Mouse (Mus musculus) forebrain, postnatal 0 days (tissue): ENCODE data around the gene Gm5795. TPM values are rescaled to one million over a fixed set of nuclear protein-coding genes. Genes with fewer than 3 reads are reported as not detected.
"Not testable (repeated sequence)": the region's sequence is repeated elsewhere in the genome, so short reads cannot be mapped to it uniquely, and the experiment has no call there.

Experiments used
- ATAC-seq: fragments of 200-750 bp; cut with Nextera tagmentation; 2 replicates; pipeline ENCODE4 v1.8.0; 2017; ENCODE audit warnings: mild to moderate bottlenecking, moderate library complexity
- DNase-seq: peaks from one replicate; pipeline ENCODE4 v3.0.0-alpha.2; 2015
- H3K27ac ChIP-seq: fragments of 300-500 bp; sonication (generic); 2 replicates; pipeline ENCODE4 v1.5.1; 2014; ENCODE audit warnings: low read depth, mild to moderate bottlenecking, antibody characterized with exemption, low read length, moderate library complexity, mixed read lengths
- H3K27me3 ChIP-seq: fragments of 300-500 bp; sonication (generic); 2 replicates; pipeline ENCODE4 v1.6.1; 2014; ENCODE audit warnings: mild to moderate bottlenecking, low read length, mixed read lengths; ENCODE audit not compliant: insufficient read depth
- H3K36me3 ChIP-seq: fragments of 300-500 bp; sonication (generic); 2 replicates; pipeline ENCODE4 v1.6.1; 2014; ENCODE audit warnings: mild to moderate bottlenecking, moderate library complexity; ENCODE audit not compliant: insufficient read depth
- H3K4me1 ChIP-seq: fragments of 300-500 bp; sonication (generic); 2 replicates; pipeline ENCODE4 v1.6.1; 2014; ENCODE audit warnings: antibody characterized with exemption; ENCODE audit not compliant: insufficient read depth
- H3K4me2 ChIP-seq: fragments of 300-500 bp; sonication (generic); 2 replicates; pipeline ENCODE4 v1.6.1; 2014; ENCODE audit warnings: low read depth, mild to moderate bottlenecking, moderate library complexity
- H3K4me3 ChIP-seq: fragments of 300-500 bp; sonication (generic); 2 replicates; pipeline ENCODE4 v1.5.1; 2014; ENCODE audit warnings: low read depth, low read length, mixed read lengths
- H3K9ac ChIP-seq: fragments of 300-500 bp; sonication (generic); 2 replicates; pipeline ENCODE4 v1.6.1; 2014; ENCODE audit warnings: mild to moderate bottlenecking
- H3K9me3 ChIP-seq: fragments of 300-500 bp; sonication (generic); 2 replicates; pipeline ENCODE4 v1.6.1; 2016; ENCODE audit warnings: low read length
- CTCF ChIP-seq: sonication (generic); IDR thresholded peaks from 2 replicates; pipeline ENCODE4 v1.5.1; 2016; ENCODE audit warnings: antibody characterized with exemption, control low read depth, low read depth
- WGBS: fragments of 180-500 bp; shearing (Covaris S2); extraction: QIAGEN DNeasy Blood & Tissue Kit; methylation state at CpG from one replicate; pipeline ENCODE4 v1.1.7; 2014; 5-methylcytosine and 5-hydroxymethylcytosine counted together
- polyA plus RNA-seq: library from polyadenylated mRNA; unstranded; fragments of >200 nt; fragmentation: Nextera tagmentation; extraction: Ambion mirVana; gene quantifications from 2 replicates; pipeline ENCODE4 v1.2.1, GENCODE M21; 2015
- total RNA-seq: library from RNA; depleted of rRNA; stranded (reverse); fragments of >200 nt; gene quantifications from 2 replicates; pipeline ENCODE4 v1.2.3, GENCODE M21; 2014; rRNA removed

The Gm5795 gene
- total RNA-seq (0.14 TPM in 1 of 2 replicates, not detected in the other), polyA plus RNA-seq (0.15 TPM in 1 of 2 replicates, not detected in the other)

- H3K9ac ChIP-seq, H3K36me3 ChIP-seq, H3K9me3 ChIP-seq, ATAC-seq, DNase-seq, H3K4me1 ChIP-seq, H3K27me3 ChIP-seq, H3K4me2 ChIP-seq, H3K27ac ChIP-seq, H3K4me3 ChIP-seq: not testable (repeated sequence)
- no CpG with 5 or more reads among the region's 2 CpGs for WGBS
Observed at GRCm38 (mm10) chr14:3187955-3188354, at the start of gene Gm5795. Gm5795 (plus strand) TSS chr14:3188255.

GRCm38 (mm10) chr14:3208272-3209152 is 20.5 kb downstream of the Gm5795 start, which contains the start of gene D830030K20Rik:
D830030K20Rik (plus strand) TSS chr14:3208488.
- ATAC-seq, H3K4me1 ChIP-seq, H3K27ac ChIP-seq, H3K27me3 ChIP-seq, H3K9me3 ChIP-seq, H3K36me3 ChIP-seq: not testable (repeated sequence)
- Histone ChIP-seq H3K9ac (peak within 1 kb of the TSS; percentile 65), H3K4me3 (peak within 1 kb of the TSS; percentile 42), H3K4me2 (peak within 1 kb of the TSS; percentile 74)
- WGBS = under 1% methylated on average over 22 of the region's 62 CpGs
- peak; percentile 4 for DNase-seq

GRCm38 (mm10) chr14:3209367-3209766 is 21.3 kb downstream of the Gm5795 start:
- not testable (repeated sequence) for ATAC-seq, H3K9ac ChIP-seq, H3K9me3 ChIP-seq, H3K4me1 ChIP-seq, H3K27me3 ChIP-seq, H3K27ac ChIP-seq, H3K4me3 ChIP-seq, H3K36me3 ChIP-seq
- H3K4me2 ChIP-seq = 0 out of 2 replicates have a peak overlapping the region, but pooled peaks have one; percentile 17
- WGBS = 9% methylated on average over 9 of the region's 11 CpGs
- peak; percentile 40 for DNase-seq
- peak; percentile 57 for TF ChIP-seq CTCF

Other genes with a start within 250 kb of the Gm5795 start
- gene Gm2888, start 158.3 kb upstream of the Gm5795 start, total RNA-seq = not detected in 2 replicates
- not detected in 2 replicates for gene Gm2888, start 158.3 kb upstream of the Gm5795 start, polyA plus RNA-seq
- gene Gm2897, start 139.0 kb upstream of the Gm5795 start, total RNA-seq = 10.2 and 11.3 TPM in 2 replicates
- 10.7 and 10.9 TPM in 2 replicates for gene Gm2897, start 139.0 kb upstream of the Gm5795 start, polyA plus RNA-seq
- gene Gm10340, start 54.3 kb upstream of the Gm5795 start, total RNA-seq = 0.15 TPM in 1 of 2 replicates, not detected in the other
- gene Gm10340, start 54.3 kb upstream of the Gm5795 start, polyA plus RNA-seq = 0.10 TPM in 1 of 2 replicates, not detected in the other
- gene D830030K20Rik, start 20.2 kb downstream of the Gm5795 start, total RNA-seq = 13.0 and 22.5 TPM in 2 replicates
- 23.3 and 27.9 TPM in 2 replicates for gene D830030K20Rik, start 20.2 kb downstream of the Gm5795 start, polyA plus RNA-seq
- gene Gm2956, start 144.4 kb downstream of the Gm5795 start, total RNA-seq = 0.24 and 0.54 TPM in 2 replicates
- gene Gm2956, start 144.4 kb downstream of the Gm5795 start, polyA plus RNA-seq = 0.43 TPM in 1 of 2 replicates, not detected in the other
- not detected in 2 replicates for gene Gm10413, start 206.8 kb downstream of the Gm5795 start, total RNA-seq
- gene Gm10413, start 206.8 kb downstream of the Gm5795 start, polyA plus RNA-seq = not detected in 2 replicates
- gene Gm10409, start 224.4 kb downstream of the Gm5795 start, total RNA-seq = 9.5 and 9.6 TPM in 2 replicates
- 22.7 and 23.8 TPM in 2 replicates for gene Gm10409, start 224.4 kb downstream of the Gm5795 start, polyA plus RNA-seq
- 7.5 and 11.7 TPM in 2 replicates for gene Gm3005, start 239.8 kb downstream of the Gm5795 start, total RNA-seq
- gene Gm3005, start 239.8 kb downstream of the Gm5795 start, polyA plus RNA-seq = 12.8 and 13.6 TPM in 2 replicates